ENCODE assay signal across 7 mouse cellular contexts in genomic region chr6:125661106-125661877, GRCm38 (mm10). TPM values are rescaled to one million over a fixed set of nuclear protein-coding genes. Genes with fewer than 3 reads are reported as not detected.
DNase-seq lines count a peak whose midpoint lies in the region; TF ChIP-seq lines count a peak whose summit lies in the region.

No protein-coding gene starts in this region.

- peak; percentile 69 for DNase-seq in ES-E14 (ENCODE audit: low read depth, low spot score)
- peak; percentile 42 for DNase-seq in adrenal gland, adult 8-10 months
- peak; percentile 73 for DNase-seq in embryo, embryonic 9.5 days (ENCODE audit: extremely low spot score)
- DNase-seq in heart, postnatal 4 days: peak; percentile 85
- peak; percentile 67 to 88 for DNase-seq in layer of hippocampus, postnatal 25 days (ENCODE audit: extremely low spot score in 1 of 2, low spot score in 1 of 2)
- DNase-seq in lung, postnatal 4 days: peak; percentile 65 to 82
- DNase-seq in spleen, adult 12 weeks (ENCODE audit: low spot score): peak; percentile 32

- H3K27ac ChIP-seq in ES-E14 (ENCODE audit: insufficient read depth, low read depth, low read length, poor library complexity, severe bottlenecking): no peak overlapping the region

- no peaks in the 10 kb centered on the region for H3K36me3 ChIP-seq in ES-E14 (ENCODE audit: control insufficient read depth, insufficient read depth, low read length, poor library complexity, severe bottlenecking)

- in situ Hi-C loops in ES-E14 (cut with MboI; ENCODE audit: low sequenced_read_pairs in 2 of 2, unreplicated experiment in 2 of 2): no loop called here

- no peak overlapping the region for H3K9ac ChIP-seq in ES-E14 (ENCODE audit: insufficient read depth, low read depth, low read length, poor library complexity, severe bottlenecking)

- H3K4me1 ChIP-seq in ES-E14 (ENCODE audit: control insufficient read depth in 2 of 2, insufficient read depth in 2 of 2, low read length in 2 of 2, poor library complexity in 1 of 2): no peaks in the 10 kb centered on the region

- H3K9me3 ChIP-seq in ES-E14 (ENCODE audit: control insufficient read depth, insufficient read depth, low read depth, low read length): no peaks in the 10 kb centered on the region

- no peak overlapping the region for H3K4me3 ChIP-seq in ES-E14 (ENCODE audit: insufficient read depth in 1 of 2, low read depth in 1 of 2, low read length in 2 of 2, poor library complexity in 1 of 2, severe bottlenecking in 1 of 2)

TF ChIP-seq in ES-E14, 5 proteins besides CTCF, POLR2A, EP300 and RAD21:
- TF ChIP-seq ZNF384 (IDR thresholded peaks at IDR 0.05; ENCODE audit: low read depth, low read length): 0 out of 2 replicates have a peak, but pooled peaks have one; percentile 7
- no peak for TF ChIP-seq MAFK (IDR thresholded peaks at IDR 0.05; ENCODE audit: insufficient read depth, low read depth, low read length)
- no peak for TF ChIP-seq CHD2 (IDR thresholded peaks at IDR 0.05; ENCODE audit: low read depth, low read length)
- no peak for TF ChIP-seq HCFC1 (IDR thresholded peaks at IDR 0.05; ENCODE audit: borderline replicate concordance, insufficient read depth, low read length)
- no peak for TF ChIP-seq ZC3H11A (IDR thresholded peaks at IDR 0.05; ENCODE audit: borderline replicate concordance, low read depth, low read length)
TF ChIP-seq in ES-E14: peak in this region for 1.

RNA-seq across cellular contexts. Expression of gene Ano2, which starts 28.9 kb away (rescaled TPM):
- total RNA-seq in ES-E14 (2012; rRNA removed): 0.21 and 0.27 TPM in 2 replicates
- under 1 TPM in 2 of 4 experiments, not detected in 2; 0.20 to 0.56 TPM for total RNA-seq in adrenal gland, adult 8-10 months (2022)
- under 1 TPM in 1 of 2 experiments, not detected in 1; 0.29 TPM for total RNA-seq in heart, postnatal 4 days (2021)
- 1 to 10 TPM; 5.1 to 5.5 TPM for total RNA-seq in layer of hippocampus, postnatal 25 days (2021)

Comparison
In these comparisons a context has a peak if more than half of its experiments do, and no peak if none do; other contexts are left out.
1. DNase-seq: peak in every context shown above with its lines; median percentile 85 in heart, postnatal 4 days; 78 in layer of hippocampus, postnatal 25 days; 74 in lung, postnatal 4 days; 73 in embryo, embryonic 9.5 days; 69 in ES-E14; 42 in adrenal gland, adult 8-10 months; 32 in spleen, adult 12 weeks.